Mouse (Mus musculus): ENCODE data around the gene Rbak. TPM values are rescaled to one million over a fixed set of nuclear protein-coding genes. Genes with fewer than 3 reads are reported as not detected.
"Not testable (repeated sequence)": the region's sequence is repeated elsewhere in the genome, so short reads cannot be mapped to it uniquely, and the experiment has no call there.

The Rbak gene
- polyA plus RNA-seq, 1 experiment from 2014 or later, result 11.6 TPM

GRCm38 (mm10) chr5:143149536-143149935, 31.0 kb downstream of the Rbak start:
- Histone ChIP-seq H3K9ac (ENCODE audit: low read length) (no peak overlapping the region), H3K4me2 (ENCODE audit: low read depth) (no peak overlapping the region), H3K4me3 (ENCODE audit: low read depth, low read length) (no peak overlapping the region), H3K27me3 (ENCODE audit: control insufficient read depth, insufficient read depth, low read length) (no peaks in the 10 kb centered on the region), H3K4me1 (ENCODE audit: control insufficient read depth, insufficient read depth, low read length) (no peaks in the 10 kb centered on the region), H3K9me3 (ENCODE audit: control insufficient read depth, low read length) (no peaks in the 10 kb centered on the region), H3K27ac (ENCODE audit: low read depth, low read length) (no peak overlapping the region), H3K36me3 (ENCODE audit: control insufficient read depth, insufficient read depth, low read length) (no peaks in the 10 kb centered on the region)
- WGBS, result 87% methylated on average over 2 of the region's 2 CpGs
- DNase-seq (ENCODE audit: low spot score) (no peak), ATAC-seq (ENCODE audit: insufficient read depth, low FRiP score, low TSS enrichment) (no peak)

- H3K27me3 ChIP-seq (ENCODE audit: control insufficient read depth, insufficient read depth, low read length), result no peaks in the 10 kb centered on the region
- no peak overlapping the region for H3K4me3 ChIP-seq (ENCODE audit: low read depth, low read length)
- H3K36me3 ChIP-seq (ENCODE audit: control insufficient read depth, insufficient read depth, low read length), result no peaks in the 10 kb centered on the region
- 93% methylated on average over 5 of the region's 5 CpGs for WGBS
- H3K4me1 ChIP-seq (ENCODE audit: control insufficient read depth, insufficient read depth, low read length), result no peaks in the 10 kb centered on the region
- ATAC-seq (ENCODE audit: insufficient read depth, low FRiP score, low TSS enrichment) (no peak), DNase-seq (ENCODE audit: low spot score) (no peak)
- no peaks in the 10 kb centered on the region for H3K9me3 ChIP-seq (ENCODE audit: control insufficient read depth, low read length)
- H3K4me2 ChIP-seq (ENCODE audit: low read depth), result no peak overlapping the region
- no peak overlapping the region for H3K9ac ChIP-seq (ENCODE audit: low read length)
- no peak overlapping the region for H3K27ac ChIP-seq (ENCODE audit: low read depth, low read length)
These were observed 31.9 kb downstream of the Rbak start for GRCm38 (mm10) chr5:143148661-143149060.

- no peak for ATAC-seq (ENCODE audit: insufficient read depth, low FRiP score, low TSS enrichment)
- Histone ChIP-seq H3K9ac (ENCODE audit: low read length) (no peak within 1 kb of the TSS), H3K36me3 (ENCODE audit: control insufficient read depth, insufficient read depth, low read length) (no peaks in the 10 kb centered on the region), H3K27ac (ENCODE audit: low read depth, low read length) (no peak within 1 kb of the TSS), H3K4me3 (ENCODE audit: low read depth, low read length) (no peak within 1 kb of the TSS), H3K4me2 (ENCODE audit: low read depth) (no peak within 1 kb of the TSS), H3K4me1 (ENCODE audit: control insufficient read depth, insufficient read depth, low read length) (no peaks in the 10 kb centered on the region), H3K9me3 (ENCODE audit: control insufficient read depth, low read length) (no peaks in the 10 kb centered on the region), H3K27me3 (ENCODE audit: control insufficient read depth, insufficient read depth, low read length) (no peaks in the 10 kb centered on the region)
- 76% methylated on average over 3 of the region's 3 CpGs for WGBS
- no peak for DNase-seq (ENCODE audit: low spot score)
These were observed 33.1 kb downstream of the Rbak start, which contains the start of gene Olfr718-ps1 for GRCm38 (mm10) chr5:143147481-143147880. Gene Olfr718-ps1, minus strand, starts transcription at chr5:143147581.

- H3K4me3 ChIP-seq (ENCODE audit: low read depth, low read length), result no peak overlapping the region
- WGBS, result 91% methylated on average over 13 of the region's 13 CpGs
- no peak overlapping the region for H3K4me2 ChIP-seq (ENCODE audit: low read depth)
- H3K36me3 ChIP-seq (ENCODE audit: control insufficient read depth, insufficient read depth, low read length), result no peaks in the 10 kb centered on the region
- no peak for DNase-seq (ENCODE audit: low spot score)
- H3K27ac ChIP-seq (ENCODE audit: low read depth, low read length), result no peak overlapping the region
- no peaks in the 10 kb centered on the region for H3K27me3 ChIP-seq (ENCODE audit: control insufficient read depth, insufficient read depth, low read length)
- no peak for ATAC-seq (ENCODE audit: insufficient read depth, low FRiP score, low TSS enrichment)
- no peaks in the 10 kb centered on the region for H3K4me1 ChIP-seq (ENCODE audit: control insufficient read depth, insufficient read depth, low read length)
- H3K9ac ChIP-seq (ENCODE audit: low read length), result no peak overlapping the region
- H3K9me3 ChIP-seq (ENCODE audit: control insufficient read depth, low read length), result no peaks in the 10 kb centered on the region
These were observed 43.0 kb downstream of the Rbak start for GRCm38 (mm10) chr5:143137580-143137979.

- Histone ChIP-seq H3K9me3 (ENCODE audit: control insufficient read depth, low read length) (no peaks in the 10 kb centered on the region), H3K9ac (ENCODE audit: low read length) (no peak overlapping the region), H3K27ac (ENCODE audit: low read depth, low read length) (no peak overlapping the region), H3K4me3 (ENCODE audit: low read depth, low read length) (no peak overlapping the region), H3K4me2 (ENCODE audit: low read depth) (no peak overlapping the region), H3K36me3 (ENCODE audit: control insufficient read depth, insufficient read depth, low read length) (no peaks in the 10 kb centered on the region), H3K27me3 (ENCODE audit: control insufficient read depth, insufficient read depth, low read length) (no peaks in the 10 kb centered on the region), H3K4me1 (ENCODE audit: control insufficient read depth, insufficient read depth, low read length) (no peaks in the 10 kb centered on the region)
- DNase-seq (ENCODE audit: low spot score) (no peak), ATAC-seq (ENCODE audit: insufficient read depth, low FRiP score, low TSS enrichment) (no peak)
- 90% methylated on average over 7 of the region's 7 CpGs for WGBS
These were observed 45.5 kb downstream of the Rbak start for GRCm38 (mm10) chr5:143135042-143135441.

GRCm38 (mm10) chr5:143134216-143135010, 46.2 kb downstream of the Rbak start:
- not testable (repeated sequence) for DNase-seq (ENCODE audit: low spot score); H3K4me3 ChIP-seq (ENCODE audit: low read depth, low read length); H3K4me2 ChIP-seq (ENCODE audit: low read depth); H3K27me3 ChIP-seq (ENCODE audit: control insufficient read depth, insufficient read depth, low read length); H3K9ac ChIP-seq (ENCODE audit: low read length); H3K36me3 ChIP-seq (ENCODE audit: control insufficient read depth, insufficient read depth, low read length); ATAC-seq (ENCODE audit: insufficient read depth, low FRiP score, low TSS enrichment); H3K4me1 ChIP-seq (ENCODE audit: control insufficient read depth, insufficient read depth, low read length); H3K27ac ChIP-seq (ENCODE audit: low read depth, low read length); H3K9me3 ChIP-seq (ENCODE audit: control insufficient read depth, low read length)
- 84% methylated on average over 3 of the region's 6 CpGs for WGBS

GRCm38 (mm10) chr5:143132935-143133514, 47.5 kb downstream of the Rbak start:
- Histone ChIP-seq H3K4me3 (ENCODE audit: low read depth, low read length) (no peak overlapping the region), H3K4me2 (ENCODE audit: low read depth) (no peak overlapping the region), H3K27me3 (ENCODE audit: control insufficient read depth, insufficient read depth, low read length) (no peaks in the 10 kb centered on the region), H3K9me3 (ENCODE audit: control insufficient read depth, low read length) (no peaks in the 10 kb centered on the region), H3K4me1 (ENCODE audit: control insufficient read depth, insufficient read depth, low read length) (no peaks in the 10 kb centered on the region), H3K9ac (ENCODE audit: low read length) (no peak overlapping the region), H3K36me3 (ENCODE audit: control insufficient read depth, insufficient read depth, low read length) (no peaks in the 10 kb centered on the region), H3K27ac (ENCODE audit: low read depth, low read length) (no peak overlapping the region)
- WGBS, result 86% methylated on average over 13 of the region's 13 CpGs
- no peak for DNase-seq (ENCODE audit: low spot score)
- ATAC-seq (ENCODE audit: insufficient read depth, low FRiP score, low TSS enrichment), result no peak

GRCm38 (mm10) chr5:143130342-143130741, 50.2 kb downstream of the Rbak start:
- H3K27ac ChIP-seq (ENCODE audit: low read depth, low read length), result no peak overlapping the region
- no peaks in the 10 kb centered on the region for H3K9me3 ChIP-seq (ENCODE audit: control insufficient read depth, low read length)
- H3K4me1 ChIP-seq (ENCODE audit: control insufficient read depth, insufficient read depth, low read length), result no peaks in the 10 kb centered on the region
- H3K27me3 ChIP-seq (ENCODE audit: control insufficient read depth, insufficient read depth, low read length), result no peaks in the 10 kb centered on the region
- H3K4me2 ChIP-seq (ENCODE audit: low read depth), result no peak overlapping the region
- no peak for DNase-seq (ENCODE audit: low spot score)
- no peak overlapping the region for H3K9ac ChIP-seq (ENCODE audit: low read length)
- WGBS, result 92% methylated on average over 7 of the region's 7 CpGs
- H3K4me3 ChIP-seq (ENCODE audit: low read depth, low read length), result no peak overlapping the region
- H3K36me3 ChIP-seq (ENCODE audit: control insufficient read depth, insufficient read depth, low read length), result no peaks in the 10 kb centered on the region
- no peak for ATAC-seq (ENCODE audit: insufficient read depth, low FRiP score, low TSS enrichment)

GRCm38 (mm10) chr5:143129101-143129500, 51.5 kb downstream of the Rbak start:
- H3K27me3 ChIP-seq (ENCODE audit: control insufficient read depth, insufficient read depth, low read length), result no peaks in the 10 kb centered on the region
- 91% methylated on average over 16 of the region's 16 CpGs for WGBS
- no peaks in the 10 kb centered on the region for H3K4me1 ChIP-seq (ENCODE audit: control insufficient read depth, insufficient read depth, low read length)
- H3K27ac ChIP-seq (ENCODE audit: low read depth, low read length), result no peak overlapping the region
- ATAC-seq (ENCODE audit: insufficient read depth, low FRiP score, low TSS enrichment) (no peak), DNase-seq (ENCODE audit: low spot score) (no peak)
- no peak overlapping the region for H3K4me2 ChIP-seq (ENCODE audit: low read depth)
- no peaks in the 10 kb centered on the region for H3K9me3 ChIP-seq (ENCODE audit: control insufficient read depth, low read length)
- no peak overlapping the region for H3K9ac ChIP-seq (ENCODE audit: low read length)
- no peaks in the 10 kb centered on the region for H3K36me3 ChIP-seq (ENCODE audit: control insufficient read depth, insufficient read depth, low read length)
- H3K4me3 ChIP-seq (ENCODE audit: low read depth, low read length), result no peak overlapping the region

All from neural tube, embryonic 11.5 days (tissue).